Mouse (Mus musculus): ENCODE measurements around the gene Ltbr. TPM values are rescaled to one million over a fixed set of nuclear protein-coding genes. Genes with fewer than 3 reads are reported as not detected.

Ltbr gene
- polyA plus RNA-seq, 1 experiment from 2014 or later: 13.5 TPM

- Histone ChIP-seq H3K27ac (no peak within 1 kb of the TSS), H3K4me2 (no peak within 1 kb of the TSS), H3K9ac (peak within 1 kb of the TSS; percentile 13; the same call in 1 of the 2 replicates), H3K4me1 (replicated peaks) (peaks cover 8% of the 10 kb centered on the region), H3K27me3 (peaks cover 55% of the 10 kb centered on the region), H3K9me3 (no peaks in the 10 kb centered on the region), H3K36me3 (no peaks in the 10 kb centered on the region), H3K4me3 (no peak within 1 kb of the TSS)
- ATAC-seq (ENCODE audit: low FRiP score): 0 out of 2 replicates have a peak, but pooled peaks have one; percentile 18
- 82% methylated on average over 1 of the region's 1 CpGs for WGBS
Measured at GRCm38 (mm10) chr6:125320323-125320722, 6.6 kb upstream of the Ltbr start, which contains the start of gene Scnn1a. Gene Scnn1a (plus strand): TSS chr6:125320659.

- Histone ChIP-seq H3K27me3 (peaks cover 54% of the 10 kb centered on the region), H3K4me3 (no peak overlapping the region), H3K9ac (no peak overlapping the region), H3K36me3 (no peaks in the 10 kb centered on the region), H3K4me2 (no peak overlapping the region), H3K27ac (no peak overlapping the region), H3K4me1 (replicated peaks) (peaks cover 8% of the 10 kb centered on the region), H3K9me3 (no peaks in the 10 kb centered on the region)
- no peak for ATAC-seq (ENCODE audit: low FRiP score)
Measured at GRCm38 (mm10) chr6:125319919-125320296, 6.2 kb upstream of the Ltbr start.

GRCm38 (mm10) chr6:125318981-125319918 lies 5.6 kb upstream of the Ltbr start:
- Histone ChIP-seq H3K4me3 (no peak overlapping the region), H3K4me2 (no peak overlapping the region), H3K9ac (no peak overlapping the region), H3K27me3 (peaks cover 54% of the 10 kb centered on the region), H3K9me3 (no peaks in the 10 kb centered on the region), H3K4me1 (replicated peaks) (peaks cover 10% of the 10 kb centered on the region), H3K27ac (no peak overlapping the region), H3K36me3 (no peaks in the 10 kb centered on the region)
- 76% methylated on average over 15 of the region's 15 CpGs for WGBS
- ATAC-seq (ENCODE audit: low FRiP score): no peak

GRCm38 (mm10) chr6:125317077-125317476 lies 3.4 kb upstream of the Ltbr start:
- no peak overlapping the region for H3K4me2 ChIP-seq
- no peak overlapping the region for H3K27ac ChIP-seq
- H3K9ac ChIP-seq: no peak overlapping the region
- H3K9me3 ChIP-seq: no peaks in the 10 kb centered on the region
- peaks cover 43% of the 10 kb centered on the region for H3K27me3 ChIP-seq
- no peak overlapping the region for H3K4me3 ChIP-seq
- WGBS: 64% methylated on average over 7 of the region's 7 CpGs
- peaks cover 29% of the 10 kb centered on the region for H3K4me1 ChIP-seq (replicated peaks)
- ATAC-seq (ENCODE audit: low FRiP score): no peak
- H3K36me3 ChIP-seq: no peaks in the 10 kb centered on the region

- Histone ChIP-seq H3K4me1 (replicated peaks) (peaks cover 22% of the 10 kb centered on the region), H3K9me3 (no peaks in the 10 kb centered on the region), H3K36me3 (no peaks in the 10 kb centered on the region), H3K4me2 (no peak overlapping the region), H3K27me3 (peaks cover 22% of the 10 kb centered on the region), H3K9ac (no peak overlapping the region), H3K4me3 (no peak overlapping the region), H3K27ac (no peak overlapping the region)
- 76% methylated on average over 6 of the region's 6 CpGs for WGBS
- ATAC-seq (ENCODE audit: low FRiP score): no peak
Measured at GRCm38 (mm10) chr6:125314746-125315145, 1.1 kb upstream of the Ltbr start.

GRCm38 (mm10) chr6:125314231-125314563 lies 512 bp upstream of the Ltbr start:
- peak; percentile 34 for ATAC-seq (ENCODE audit: low FRiP score)
- no peaks in the 10 kb centered on the region for H3K9me3 ChIP-seq
- H3K27ac ChIP-seq: no peak overlapping the region
- 56% methylated on average over 7 of the region's 7 CpGs for WGBS
- H3K27me3 ChIP-seq: peaks cover 16% of the 10 kb centered on the region
- peak overlapping the region; percentile 36 for H3K4me3 ChIP-seq
- H3K4me2 ChIP-seq: peak overlapping the region; percentile 60
- no peaks in the 10 kb centered on the region for H3K36me3 ChIP-seq
- H3K4me1 ChIP-seq (replicated peaks): peaks cover 24% of the 10 kb centered on the region
- H3K9ac ChIP-seq: peak overlapping the region; percentile 72

- WGBS: 66% methylated on average over 22 of the region's 22 CpGs
- Histone ChIP-seq H3K4me2 (peak overlapping the region; percentile 60), H3K9ac (peak overlapping the region; percentile 72), H3K4me1 (replicated peaks) (peaks cover 30% of the 10 kb centered on the region), H3K36me3 (no peaks in the 10 kb centered on the region), H3K27ac (no peak overlapping the region), H3K27me3 (peaks cover 9% of the 10 kb centered on the region; the same call in 1 of the 2 replicates), H3K4me3 (peak overlapping the region; percentile 36), H3K9me3 (no peaks in the 10 kb centered on the region)
- ATAC-seq (ENCODE audit: low FRiP score): 0 out of 2 replicates have a peak, but pooled peaks have one; percentile 6
Measured at GRCm38 (mm10) chr6:125312581-125313355, 917 bp downstream of the Ltbr start.

GRCm38 (mm10) chr6:125312171-125312570 lies 1.5 kb downstream of the Ltbr start:
- Histone ChIP-seq H3K4me2 (peak overlapping the region; percentile 60), H3K9ac (no peak overlapping the region), H3K4me1 (replicated peaks) (peaks cover 30% of the 10 kb centered on the region), H3K4me3 (no peak overlapping the region), H3K9me3 (no peaks in the 10 kb centered on the region), H3K27ac (no peak overlapping the region), H3K36me3 (no peaks in the 10 kb centered on the region), H3K27me3 (peaks cover 9% of the 10 kb centered on the region; the same call in 1 of the 2 replicates)
- 83% methylated on average over 9 of the region's 9 CpGs for WGBS
- no peak for ATAC-seq (ENCODE audit: low FRiP score)

GRCm38 (mm10) chr6:125309406-125309805 lies 4.3 kb downstream of the Ltbr start:
- peaks cover 9% of the 10 kb centered on the region; the same call in 1 of the 2 replicates for H3K27me3 ChIP-seq
- H3K4me1 ChIP-seq (replicated peaks): peaks cover 29% of the 10 kb centered on the region
- no peak overlapping the region for H3K9ac ChIP-seq
- WGBS: 39% methylated on average over 5 of the region's 5 CpGs
- no peak overlapping the region for H3K4me2 ChIP-seq
- H3K36me3 ChIP-seq: no peaks in the 10 kb centered on the region
- no peak for ATAC-seq (ENCODE audit: low FRiP score)
- no peaks in the 10 kb centered on the region for H3K9me3 ChIP-seq
- no peak overlapping the region for H3K27ac ChIP-seq
- no peak overlapping the region for H3K4me3 ChIP-seq

- Histone ChIP-seq H3K4me3 (no peak overlapping the region), H3K9me3 (no peaks in the 10 kb centered on the region), H3K36me3 (no peaks in the 10 kb centered on the region), H3K4me1 (replicated peaks) (peaks cover 24% of the 10 kb centered on the region), H3K4me2 (0 out of 2 replicates have a peak overlapping the region, but pooled peaks have one; percentile 10), H3K27ac (no peak overlapping the region), H3K27me3 (peaks cover 9% of the 10 kb centered on the region; the same call in 1 of the 2 replicates), H3K9ac (no peak overlapping the region)
- 12% methylated on average over 13 of the region's 13 CpGs for WGBS
- ATAC-seq (ENCODE audit: low FRiP score): no peak; the same call in 1 of the 2 replicates
Measured at GRCm38 (mm10) chr6:125308921-125309320, 4.8 kb downstream of the Ltbr start.

GRCm38 (mm10) chr6:125307091-125307490 lies 6.6 kb downstream of the Ltbr start:
- Histone ChIP-seq H3K9me3 (no peaks in the 10 kb centered on the region), H3K4me1 (replicated peaks) (peaks cover 8% of the 10 kb centered on the region; the same call in 1 of the 2 replicates), H3K9ac (no peak overlapping the region), H3K27me3 (peaks cover 2% of the 10 kb centered on the region; the same call in 1 of the 2 replicates), H3K4me2 (no peak overlapping the region), H3K4me3 (no peak overlapping the region), H3K36me3 (no peaks in the 10 kb centered on the region), H3K27ac (no peak overlapping the region)
- no peak for ATAC-seq (ENCODE audit: low FRiP score)
- WGBS: 94% methylated on average over 5 of the region's 5 CpGs

GRCm38 (mm10) chr6:125305465-125305864 lies 8.2 kb downstream of the Ltbr start:
- H3K4me1 ChIP-seq (replicated peaks): peaks cover 8% of the 10 kb centered on the region; the same call in 1 of the 2 replicates
- H3K27ac ChIP-seq: no peak overlapping the region
- no peaks in the 10 kb centered on the region for H3K36me3 ChIP-seq
- H3K9ac ChIP-seq: no peak overlapping the region
- H3K4me2 ChIP-seq: no peak overlapping the region
- no peak overlapping the region for H3K4me3 ChIP-seq
- no peak for ATAC-seq (ENCODE audit: low FRiP score)
- no peaks in the 10 kb centered on the region for H3K9me3 ChIP-seq
- WGBS: 93% methylated on average over 6 of the region's 6 CpGs
- H3K27me3 ChIP-seq: no peaks in the 10 kb centered on the region
